Mouse (Mus musculus) stomach, embryonic 16.5 days (tissue): ENCODE measurements around the gene Inpp5a. TPM values are rescaled to one million over a fixed set of nuclear protein-coding genes. Genes with fewer than 3 reads are reported as not detected.

Experiments used
- ATAC-seq: fragments of 200-750 bp; cut with Nextera tagmentation; 2 replicates; pipeline ENCODE4 v1.8.0; 2017; ENCODE audit warnings: moderate number of reproducible peaks, moderate TSS enrichment; ENCODE audit not compliant: insufficient read depth, low FRiP score
- H3K27ac ChIP-seq: fragments of 300-500 bp; sonication (generic); 2 replicates; pipeline ENCODE4 v1.5.1; 2014; ENCODE audit warnings: low read length
- H3K27me3 ChIP-seq: fragments of 300-500 bp; sonication (generic); 2 replicates; pipeline ENCODE4 v1.6.1; 2014; ENCODE audit warnings: low read length, control low read depth, mixed read lengths; ENCODE audit not compliant: control insufficient read depth, insufficient read depth
- H3K36me3 ChIP-seq: fragments of 300-500 bp; sonication (generic); 2 replicates; pipeline ENCODE4 v1.6.1; 2014; ENCODE audit warnings: low read length; ENCODE audit not compliant: control insufficient read depth, insufficient read depth
- H3K4me1 ChIP-seq: fragments of 300-500 bp; sonication (generic); 2 replicates; pipeline ENCODE4 v1.6.1; 2014; ENCODE audit warnings: low read length, control low read depth, mixed read lengths; ENCODE audit not compliant: control insufficient read depth, insufficient read depth
- H3K4me2 ChIP-seq: fragments of 300-500 bp; sonication (generic); 2 replicates; pipeline ENCODE4 v1.6.1; 2014; ENCODE audit warnings: low read depth, low read length, mixed read lengths
- H3K4me3 ChIP-seq: fragments of 300-500 bp; sonication (generic); replicated peaks from 2 replicates; pipeline ENCODE4 v1.5.1; 2014; ENCODE audit warnings: mild to moderate bottlenecking, low read length
- H3K9ac ChIP-seq: fragments of 300-500 bp; sonication (generic); 2 replicates; pipeline ENCODE4 v1.6.1; 2014; ENCODE audit warnings: low read length
- H3K9me3 ChIP-seq: fragments of 300-500 bp; sonication (generic); replicated peaks from 2 replicates; pipeline ENCODE4 v1.6.1; 2016; ENCODE audit warnings: low read length, control low read depth; ENCODE audit not compliant: control insufficient read depth
- WGBS: fragments of 180-500 bp; shearing (Covaris S2); extraction: QIAGEN DNeasy Blood & Tissue Kit; methylation state at CpG from one replicate; pipeline ENCODE4 v1.1.7; 2014; 5-methylcytosine and 5-hydroxymethylcytosine counted together
- polyA plus RNA-seq: library from polyadenylated mRNA; unstranded; fragments of >200 nt; fragmentation: Nextera tagmentation; extraction: Ambion mirVana; gene quantifications from 2 replicates; pipeline ENCODE4 v1.2.1, GENCODE M21; 2015

The Inpp5a gene
- polyA plus RNA-seq, 1 experiment from 2014 or later = 21.3 TPM

DNA sequence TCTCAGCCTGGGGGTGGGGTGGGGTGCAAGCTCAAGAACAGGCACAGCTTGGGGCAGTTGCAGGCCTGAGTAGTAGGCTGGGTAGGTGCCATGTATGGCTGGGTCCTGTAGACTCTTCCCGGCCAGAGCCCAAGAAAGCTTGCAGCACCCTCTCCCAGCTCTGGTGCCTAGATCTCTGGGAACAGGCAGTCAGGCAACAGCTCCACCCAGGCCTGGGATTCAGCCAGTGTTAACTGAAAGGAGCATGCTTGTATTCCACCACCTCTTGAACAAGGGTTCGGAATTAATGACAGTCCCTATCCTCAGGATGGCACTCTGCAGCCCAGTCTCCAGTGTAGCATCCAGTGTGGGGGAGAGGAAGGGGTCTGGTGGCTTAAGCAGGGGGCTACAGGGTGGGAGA lies 20.7 kb upstream of the Inpp5a start:
- Histone ChIP-seq H3K9ac (peak overlapping the region; percentile 34; the same call in 1 of the 2 replicates), H3K4me1 (peaks cover 72% of the 10 kb centered on the region), H3K27me3 (no peaks in the 10 kb centered on the region), H3K36me3 (no peaks in the 10 kb centered on the region), H3K9me3 (no peaks in the 10 kb centered on the region), H3K4me3 (no peak overlapping the region), H3K27ac (peak overlapping the region; percentile 88), H3K4me2 (no peak overlapping the region)
- 88% methylated on average over 2 of the region's 2 CpGs for WGBS
- no peak for ATAC-seq

GRCm38 (mm10) chr7:139368722-139369380 lies 20.1 kb upstream of the Inpp5a start:
- peak overlapping the region; percentile 34 for H3K9ac ChIP-seq
- no peak overlapping the region for H3K4me3 ChIP-seq
- peak; percentile 65; the same call in 1 of the 2 replicates for ATAC-seq
- H3K36me3 ChIP-seq = no peaks in the 10 kb centered on the region
- H3K4me1 ChIP-seq = peaks cover 66% of the 10 kb centered on the region
- no peaks in the 10 kb centered on the region for H3K27me3 ChIP-seq
- 33% methylated on average over 14 of the region's 14 CpGs for WGBS
- no peaks in the 10 kb centered on the region for H3K9me3 ChIP-seq
- H3K4me2 ChIP-seq = no peak overlapping the region
- H3K27ac ChIP-seq = peak overlapping the region; percentile 88

- Histone ChIP-seq H3K4me2 (no peak overlapping the region), H3K4me1 (peaks cover 58% of the 10 kb centered on the region), H3K4me3 (no peak overlapping the region), H3K27me3 (no peaks in the 10 kb centered on the region), H3K9me3 (no peaks in the 10 kb centered on the region), H3K9ac (no peak overlapping the region), H3K36me3 (no peaks in the 10 kb centered on the region), H3K27ac (peak overlapping the region; percentile 88)
- no peak for ATAC-seq
- WGBS = 77% methylated on average over 6 of the region's 6 CpGs
These were observed 19.3 kb upstream of the Inpp5a start for GRCm38 (mm10) chr7:139369501-139370088.

DNA sequence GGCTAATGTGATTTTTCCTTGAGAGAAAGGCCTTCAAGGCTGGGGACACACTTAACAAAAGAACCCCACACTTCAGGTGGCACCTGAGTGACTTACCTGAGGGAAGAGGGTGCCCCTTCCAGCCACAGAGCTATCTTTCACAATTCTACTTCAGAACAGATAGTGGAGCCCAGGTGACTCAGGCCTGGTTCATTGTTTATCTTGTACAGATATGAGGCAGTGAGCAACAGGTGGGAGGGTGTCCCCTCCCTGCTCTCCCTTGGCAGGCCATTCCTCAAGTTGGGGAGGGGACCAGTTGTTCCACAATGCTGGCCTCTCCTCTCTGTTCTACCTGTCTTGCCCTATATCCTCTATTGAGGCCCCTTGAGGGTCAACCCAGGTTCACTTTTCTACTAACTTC lies 17.5 kb upstream of the Inpp5a start:
- peak; percentile 46 for ATAC-seq

DNA sequence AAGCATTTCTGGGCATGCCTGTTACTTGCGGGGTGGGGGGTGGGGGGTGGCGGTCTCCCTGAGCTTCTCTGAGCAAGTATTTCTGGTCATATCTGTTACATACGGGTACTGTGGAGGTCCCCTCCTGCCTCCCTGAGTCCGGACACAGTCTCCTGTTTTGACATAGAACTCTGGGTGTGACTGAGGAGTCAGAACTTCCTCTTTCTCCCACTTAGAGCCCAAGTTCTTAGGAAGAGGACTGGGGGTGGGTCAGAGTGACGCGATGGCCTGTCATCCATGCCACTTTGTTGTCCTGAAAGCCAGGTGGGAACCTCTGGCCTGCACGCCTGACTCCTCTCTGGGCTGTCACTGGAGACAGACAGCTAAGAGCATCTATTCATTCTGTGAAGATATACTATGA lies 11.5 kb upstream of the Inpp5a start:
- Histone ChIP-seq H3K27ac (no peak overlapping the region), H3K9ac (no peak overlapping the region), H3K4me1 (no peaks in the 10 kb centered on the region), H3K27me3 (no peaks in the 10 kb centered on the region), H3K9me3 (no peaks in the 10 kb centered on the region), H3K36me3 (no peaks in the 10 kb centered on the region), H3K4me3 (no peak overlapping the region), H3K4me2 (no peak overlapping the region)
- no peak for ATAC-seq
- 73% methylated on average over 7 of the region's 7 CpGs for WGBS

More for the DNA sequence above, 17.5 kb upstream of the Inpp5a start:
- H3K9me3 ChIP-seq = no peaks in the 10 kb centered on the region
- H3K9ac ChIP-seq = no peak overlapping the region
- no peak overlapping the region for H3K27ac ChIP-seq
- H3K4me1 ChIP-seq = peaks cover 46% of the 10 kb centered on the region
- H3K4me2 ChIP-seq = no peak overlapping the region
- no peak overlapping the region for H3K4me3 ChIP-seq
- H3K27me3 ChIP-seq = no peaks in the 10 kb centered on the region
- H3K36me3 ChIP-seq = no peaks in the 10 kb centered on the region

DNA sequence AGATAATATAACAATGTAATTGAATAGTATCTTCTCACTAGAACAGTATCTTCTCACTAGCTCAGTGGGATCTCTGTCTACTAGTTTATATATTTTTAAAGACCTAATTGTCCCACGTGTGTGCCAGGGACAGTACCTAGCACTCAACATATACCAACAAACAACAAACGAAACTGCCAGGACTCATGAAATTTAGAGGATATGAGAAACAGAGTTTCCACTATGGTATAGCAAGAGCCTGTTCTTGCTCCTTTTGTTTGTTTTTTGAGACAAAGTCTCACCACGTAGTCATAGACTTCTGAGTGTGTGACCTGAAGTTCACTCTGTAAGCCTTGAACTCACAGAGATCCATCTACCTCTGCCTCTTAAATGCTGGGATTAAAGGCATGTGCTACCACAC lies 10.6 kb upstream of the Inpp5a start:
- H3K4me3 ChIP-seq = no peak overlapping the region
- H3K4me2 ChIP-seq = no peak overlapping the region
- H3K27ac ChIP-seq = no peak overlapping the region
- H3K9me3 ChIP-seq = no peaks in the 10 kb centered on the region
- H3K9ac ChIP-seq = no peak overlapping the region
- WGBS = 81% methylated on average over 3 of the region's 3 CpGs
- no peaks in the 10 kb centered on the region for H3K27me3 ChIP-seq
- H3K4me1 ChIP-seq = no peaks in the 10 kb centered on the region
- no peak for ATAC-seq
- no peaks in the 10 kb centered on the region for H3K36me3 ChIP-seq

DNA sequence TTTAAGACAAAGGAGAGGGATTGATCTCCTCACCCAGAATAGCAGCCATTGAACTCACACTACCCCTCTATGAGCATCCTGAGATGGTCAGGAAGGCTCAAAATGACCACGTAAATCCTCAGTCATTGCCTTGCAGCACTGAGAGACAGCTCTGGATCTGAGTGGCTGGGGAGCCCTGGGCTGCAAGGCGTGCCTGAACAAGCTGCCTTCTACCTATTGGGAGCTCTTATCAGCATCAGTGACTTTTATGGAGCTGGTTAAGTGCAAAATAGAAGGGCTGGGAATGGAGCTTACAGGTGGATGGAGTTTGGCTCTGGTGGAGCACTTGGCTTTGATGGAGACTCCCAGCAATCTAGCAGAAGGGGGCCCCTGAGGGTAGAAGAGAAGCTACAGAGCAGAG lies 9.2 kb upstream of the Inpp5a start:
- Histone ChIP-seq H3K4me1 (0 out of 2 replicates have a peak, but pooled peaks cover 3% of the 10 kb centered on the region), H3K4me3 (no peak overlapping the region), H3K27me3 (no peaks in the 10 kb centered on the region), H3K36me3 (no peaks in the 10 kb centered on the region), H3K27ac (no peak overlapping the region), H3K9me3 (no peaks in the 10 kb centered on the region), H3K9ac (no peak overlapping the region), H3K4me2 (no peak overlapping the region)
- 55% methylated on average over 2 of the region's 2 CpGs for WGBS
- no peak for ATAC-seq

DNA sequence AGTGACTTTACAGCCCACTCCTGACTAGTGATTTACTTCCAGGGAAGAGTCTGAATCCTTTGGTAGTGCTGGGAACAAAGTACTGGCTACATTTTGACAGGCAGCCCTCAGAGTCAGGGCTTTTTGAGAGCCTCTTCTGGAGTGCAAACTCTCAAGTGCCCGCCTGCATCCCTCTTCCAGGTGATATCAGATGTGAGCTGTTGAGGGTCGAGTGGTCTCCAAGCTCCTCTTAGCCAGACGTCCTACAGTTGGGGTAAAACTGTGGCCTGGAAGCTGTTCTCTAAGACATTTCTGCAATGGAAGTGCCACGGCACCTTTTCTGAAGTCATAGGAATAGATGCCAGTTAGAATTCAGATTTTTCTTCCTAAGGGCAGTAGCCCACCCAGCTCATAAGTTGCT lies 8.7 kb upstream of the Inpp5a start:
- Histone ChIP-seq H3K4me1 (0 out of 2 replicates have a peak, but pooled peaks cover 3% of the 10 kb centered on the region), H3K36me3 (no peaks in the 10 kb centered on the region), H3K27ac (no peak overlapping the region), H3K27me3 (no peaks in the 10 kb centered on the region), H3K9me3 (no peaks in the 10 kb centered on the region), H3K9ac (no peak overlapping the region), H3K4me2 (no peak overlapping the region), H3K4me3 (no peak overlapping the region)
- WGBS = 68% methylated on average over 4 of the region's 4 CpGs
- no peak for ATAC-seq

DNA sequence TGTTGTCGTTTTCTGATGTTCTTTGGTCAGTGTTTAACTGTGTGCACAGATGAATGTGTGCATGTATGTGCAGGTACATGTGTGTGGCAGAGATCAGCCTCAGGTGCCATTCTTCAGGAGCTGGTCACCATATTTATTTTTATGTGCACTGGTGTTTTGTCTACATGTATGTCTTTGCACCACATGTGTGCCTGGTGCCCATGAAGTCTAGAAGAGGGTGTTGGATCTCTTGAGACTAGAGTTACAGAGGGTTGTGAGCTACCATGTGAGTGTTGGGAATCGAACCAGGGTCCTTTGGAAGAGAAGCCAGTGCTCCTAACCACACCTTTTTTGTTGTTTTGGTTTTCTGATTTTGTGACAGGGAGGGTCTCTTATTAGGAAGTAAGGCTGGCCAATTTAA lies 7.0 kb upstream of the Inpp5a start:
- ATAC-seq = no peak
- H3K9ac ChIP-seq = no peak overlapping the region
- H3K4me2 ChIP-seq = no peak overlapping the region
- H3K4me1 ChIP-seq = 0 out of 2 replicates have a peak, but pooled peaks cover 3% of the 10 kb centered on the region
- no peaks in the 10 kb centered on the region for H3K36me3 ChIP-seq
- 78% methylated on average over 2 of the region's 2 CpGs for WGBS
- H3K27me3 ChIP-seq = no peaks in the 10 kb centered on the region
- no peaks in the 10 kb centered on the region for H3K9me3 ChIP-seq
- no peak overlapping the region for H3K27ac ChIP-seq
- no peak overlapping the region for H3K4me3 ChIP-seq
